Mouse (Mus musculus) spleen, adult 2 months (tissue): ENCODE results near the gene Ntm.

Source experiments
- CTCF ChIP-seq: fragments of 200-500 bp; IDR thresholded peaks from 2 replicates; pipeline ENCODE4 v1.5.1; 2011; ENCODE audit warnings: mild to moderate bottlenecking, inconsistent platforms; ENCODE audit not compliant: insufficient read depth, insufficient read length, insufficient replicate concordance; ENCODE audit errors: extremely low read depth
- POLR2A ChIP-seq: fragments of 200-500 bp; IDR thresholded peaks from 2 replicates; pipeline ENCODE4 v1.6.1; 2011; ENCODE audit warnings: low read depth, low read length, inconsistent platforms

GRCm38 (mm10) chr9:29332296-29333090 is 630.4 kb downstream of the Ntm start:
- no peak for TF ChIP-seq POLR2A
- no peak for TF ChIP-seq CTCF
